Mouse (Mus musculus): ENCODE measurements around the gene Foxb1. TPM values are rescaled to one million over a fixed set of nuclear protein-coding genes. Genes with fewer than 3 reads are reported as not detected.

Foxb1 gene
- polyA plus RNA-seq, 1 experiment from 2014 or later: not detected

DNA sequence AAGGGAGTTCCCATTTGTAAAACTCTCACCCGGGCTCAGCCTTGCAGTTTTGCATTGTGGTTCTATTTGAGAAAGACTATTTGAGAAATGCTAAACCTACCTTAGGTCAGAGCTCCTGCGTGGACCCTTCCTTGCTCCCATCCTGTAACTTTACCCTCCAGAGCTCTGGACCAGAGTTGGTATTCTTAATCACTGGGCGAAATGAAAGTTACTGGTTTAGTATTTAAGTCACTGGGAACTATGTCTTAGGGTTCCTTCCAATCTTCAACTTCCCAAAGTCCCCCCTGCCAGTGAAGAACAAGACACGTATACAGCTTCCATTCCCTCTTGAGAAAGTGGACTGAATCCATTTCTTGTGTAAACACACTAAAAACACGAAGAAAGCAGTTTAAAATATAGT lies 5.6 kb downstream of the Foxb1 start:
- no peak overlapping the region for H3K27ac ChIP-seq
- H3K4me1 ChIP-seq: peaks cover 20% of the 10 kb centered on the region
- H3K4me3 ChIP-seq: no peak overlapping the region
- H3K27me3 ChIP-seq: peaks cover 74% of the 10 kb centered on the region
- H3K9me3 ChIP-seq: no peaks in the 10 kb centered on the region
- no peak overlapping the region for H3K4me2 ChIP-seq
- WGBS: 24% methylated on average over 5 of the region's 5 CpGs
- H3K9ac ChIP-seq: no peak overlapping the region
- no peaks in the 10 kb centered on the region for H3K36me3 ChIP-seq
- no peak for ATAC-seq (ENCODE audit: insufficient number of reproducible peaks, low FRiP score, low TSS enrichment, low read depth)

DNA sequence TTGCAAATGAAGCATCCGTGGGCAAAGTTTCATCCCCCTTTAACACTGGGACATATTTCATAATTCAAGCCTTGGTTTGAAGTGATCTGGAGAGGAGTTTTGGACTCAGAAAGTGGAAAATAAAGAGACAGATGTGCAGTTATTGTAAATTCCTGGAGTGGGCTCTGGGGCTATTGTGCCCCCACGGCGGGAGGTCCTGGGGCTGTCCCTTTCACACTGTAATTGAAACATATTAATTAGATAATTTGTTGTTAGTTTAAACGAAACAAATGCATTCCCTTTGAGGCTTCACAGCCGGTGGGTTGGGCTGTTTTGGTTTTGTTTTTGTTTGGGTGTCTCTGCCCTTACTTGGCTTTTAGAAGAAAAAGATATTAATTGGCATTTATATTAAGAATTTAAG lies 6.0 kb downstream of the Foxb1 start:
- Histone ChIP-seq H3K4me2 (no peak overlapping the region), H3K27me3 (peaks cover 69% of the 10 kb centered on the region), H3K9ac (no peak overlapping the region), H3K36me3 (no peaks in the 10 kb centered on the region), H3K27ac (no peak overlapping the region), H3K9me3 (no peaks in the 10 kb centered on the region), H3K4me1 (peaks cover 16% of the 10 kb centered on the region), H3K4me3 (no peak overlapping the region)
- ATAC-seq (ENCODE audit: insufficient number of reproducible peaks, low FRiP score, low TSS enrichment, low read depth): no peak
- WGBS: 6% methylated on average over 5 of the region's 5 CpGs

DNA sequence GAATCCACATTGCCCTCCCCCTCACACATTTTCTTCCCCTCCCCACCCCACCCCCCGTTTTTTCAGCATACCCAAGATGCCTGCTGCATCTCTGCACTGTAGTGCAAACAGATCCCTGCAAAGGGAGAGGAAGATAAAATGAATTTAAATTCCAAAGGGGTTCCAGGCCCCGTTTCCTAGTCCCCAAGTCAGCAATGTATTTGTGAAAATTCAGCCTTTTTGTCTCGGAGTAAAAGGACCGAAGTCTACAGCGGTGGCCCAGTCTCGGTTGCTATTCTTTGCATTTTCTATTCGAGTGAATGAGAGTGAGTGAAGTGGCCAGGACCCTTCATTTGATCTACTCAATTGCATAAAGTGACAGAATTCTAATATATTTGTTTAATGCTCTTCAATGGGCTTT lies 6.4 kb downstream of the Foxb1 start:
- ATAC-seq (ENCODE audit: insufficient number of reproducible peaks, low FRiP score, low TSS enrichment, low read depth): no peak
- Histone ChIP-seq H3K4me3 (no peak overlapping the region), H3K36me3 (no peaks in the 10 kb centered on the region), H3K9ac (no peak overlapping the region), H3K4me2 (no peak overlapping the region), H3K4me1 (peaks cover 12% of the 10 kb centered on the region), H3K27me3 (peaks cover 65% of the 10 kb centered on the region), H3K27ac (no peak overlapping the region), H3K9me3 (no peaks in the 10 kb centered on the region)
- 16% methylated on average over 7 of the region's 7 CpGs for WGBS

DNA sequence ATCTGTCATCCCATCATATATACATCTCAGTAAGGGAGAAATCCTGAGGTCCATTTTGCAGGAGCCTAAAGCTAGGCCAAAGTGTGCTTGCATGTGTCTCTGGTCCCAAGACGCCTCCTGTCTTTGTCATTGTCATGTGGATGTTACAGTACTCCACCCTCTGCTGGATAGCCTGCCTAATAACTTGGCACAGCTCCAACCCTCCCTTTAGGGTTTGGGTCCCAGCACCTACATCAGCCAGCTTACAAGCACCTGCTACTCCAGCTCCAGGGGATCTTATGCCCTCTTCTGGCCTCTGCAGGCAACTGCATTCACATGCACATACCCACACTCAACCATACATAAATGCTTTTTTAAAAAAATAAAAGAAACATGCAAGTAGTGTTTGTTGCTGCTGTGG lies 12.8 kb downstream of the Foxb1 start:
- H3K9ac ChIP-seq: no peak overlapping the region
- H3K4me2 ChIP-seq: no peak overlapping the region
- H3K4me1 ChIP-seq: no peaks in the 10 kb centered on the region
- no peak overlapping the region for H3K27ac ChIP-seq
- no peak for ATAC-seq (ENCODE audit: insufficient number of reproducible peaks, low FRiP score, low TSS enrichment, low read depth)
- H3K9me3 ChIP-seq: no peaks in the 10 kb centered on the region
- WGBS: 96% methylated on average over 1 of the region's 1 CpGs
- H3K27me3 ChIP-seq: peaks cover 5% of the 10 kb centered on the region; the same call in 1 of the 2 replicates
- no peak overlapping the region for H3K4me3 ChIP-seq
- no peaks in the 10 kb centered on the region for H3K36me3 ChIP-seq

DNA sequence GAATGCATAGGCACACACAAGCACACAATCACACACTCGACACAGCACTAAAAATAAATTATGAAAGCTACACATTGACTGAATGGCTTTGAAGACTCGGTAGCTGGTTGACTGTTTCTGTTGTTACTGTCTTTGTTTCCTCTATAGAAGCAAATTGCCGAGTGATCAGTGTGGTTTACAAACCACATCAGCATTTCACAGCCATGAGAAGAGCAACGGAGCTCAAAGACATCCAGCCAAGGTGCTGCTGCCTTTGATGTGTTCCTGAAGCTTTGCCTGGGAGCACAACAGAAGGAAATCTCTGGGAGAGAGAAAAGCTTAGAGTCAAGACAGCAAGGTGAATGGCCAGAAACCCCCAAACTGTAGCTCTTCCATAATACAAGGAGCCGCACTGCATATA lies 32.0 kb downstream of the Foxb1 start:
- ATAC-seq (ENCODE audit: insufficient number of reproducible peaks, low FRiP score, low TSS enrichment, low read depth): no peak

DNA sequence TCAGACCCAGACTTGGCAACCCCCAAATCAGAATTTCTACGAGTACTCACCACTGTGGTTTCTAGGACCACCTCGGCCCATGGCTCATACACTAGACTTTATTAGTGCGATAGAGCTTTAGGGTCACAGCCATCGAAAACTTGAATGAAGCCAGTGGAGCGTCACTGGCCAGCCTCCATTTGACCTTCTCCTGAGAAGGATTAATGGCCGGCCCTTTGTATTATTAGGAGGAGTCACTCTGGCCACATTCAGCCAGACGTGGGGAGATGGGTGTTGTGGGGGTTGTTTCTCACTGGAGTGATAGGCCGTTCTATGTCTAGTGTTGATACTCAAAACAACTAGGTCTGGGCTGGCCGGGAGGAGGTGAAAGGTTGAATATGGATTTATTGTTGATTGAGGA lies 42.3 kb downstream of the Foxb1 start:
- no peak overlapping the region for H3K4me3 ChIP-seq
- H3K4me1 ChIP-seq: no peaks in the 10 kb centered on the region
- H3K4me2 ChIP-seq: no peak overlapping the region
- H3K9ac ChIP-seq: no peak overlapping the region
- WGBS: 81% methylated on average over 9 of the region's 9 CpGs
- H3K36me3 ChIP-seq: no peaks in the 10 kb centered on the region
- H3K27me3 ChIP-seq: no peaks in the 10 kb centered on the region
- no peak overlapping the region for H3K27ac ChIP-seq
- no peak for ATAC-seq (ENCODE audit: insufficient number of reproducible peaks, low FRiP score, low TSS enrichment, low read depth)
- no peaks in the 10 kb centered on the region for H3K9me3 ChIP-seq

More for the DNA sequence above, 32.0 kb downstream of the Foxb1 start:
- no peak overlapping the region for H3K27ac ChIP-seq
- no peaks in the 10 kb centered on the region for H3K36me3 ChIP-seq
- no peaks in the 10 kb centered on the region for H3K9me3 ChIP-seq
- no peak overlapping the region for H3K9ac ChIP-seq
- WGBS: 36% methylated on average over 5 of the region's 5 CpGs
- H3K4me1 ChIP-seq: no peaks in the 10 kb centered on the region
- H3K4me2 ChIP-seq: no peak overlapping the region
- H3K4me3 ChIP-seq: no peak overlapping the region
- no peaks in the 10 kb centered on the region for H3K27me3 ChIP-seq

DNA sequence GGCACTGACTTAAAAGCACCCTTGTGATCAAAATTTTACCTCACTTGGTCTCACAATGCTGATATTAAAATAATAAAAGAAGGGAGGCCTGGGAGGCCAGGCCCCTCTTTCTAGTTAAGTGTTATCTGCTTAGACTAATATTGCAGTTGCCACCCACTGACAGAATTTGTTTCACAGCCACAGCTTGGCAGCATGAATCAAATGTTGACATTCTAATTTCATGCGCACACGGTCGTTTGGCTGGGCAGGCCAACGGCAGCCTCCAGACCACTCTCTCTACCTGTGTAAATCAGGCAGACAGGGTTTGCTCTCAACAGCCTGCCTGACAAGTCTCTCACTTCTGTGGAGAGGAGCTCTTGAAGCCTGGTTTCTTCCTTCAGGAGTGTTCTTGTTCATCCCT lies 44.4 kb downstream of the Foxb1 start:
- no peak overlapping the region for H3K9ac ChIP-seq
- no peaks in the 10 kb centered on the region for H3K9me3 ChIP-seq
- H3K27ac ChIP-seq: no peak overlapping the region
- WGBS: 20% methylated on average over 4 of the region's 4 CpGs
- 0 out of 2 replicates have a peak, but pooled peaks cover 7% of the 10 kb centered on the region for H3K4me1 ChIP-seq
- no peak overlapping the region for H3K4me3 ChIP-seq
- no peaks in the 10 kb centered on the region for H3K36me3 ChIP-seq
- no peaks in the 10 kb centered on the region for H3K27me3 ChIP-seq
- H3K4me2 ChIP-seq: no peak overlapping the region
- ATAC-seq (ENCODE audit: insufficient number of reproducible peaks, low FRiP score, low TSS enrichment, low read depth): no peak

DNA sequence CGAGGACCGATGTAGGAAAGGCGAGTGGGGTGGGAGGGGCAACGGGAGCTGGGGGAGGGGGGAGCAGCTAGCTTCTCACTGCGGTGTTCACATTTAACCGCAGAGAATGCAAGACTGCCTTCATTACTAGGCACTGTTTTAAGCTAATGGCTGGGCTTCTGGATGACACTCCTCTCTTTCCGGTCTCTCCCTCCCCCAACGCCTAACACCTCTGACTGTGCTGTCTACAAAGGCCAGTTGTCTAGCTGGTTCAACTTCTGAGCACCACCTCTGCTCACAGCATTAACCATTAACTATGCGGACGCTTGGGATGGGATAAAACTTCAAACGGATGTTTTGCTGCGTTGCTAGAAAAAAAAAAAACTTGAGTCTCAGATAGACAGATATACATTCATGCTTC lies 45.3 kb downstream of the Foxb1 start:
- 13% methylated on average over 12 of the region's 12 CpGs for WGBS
- no peak for ATAC-seq (ENCODE audit: insufficient number of reproducible peaks, low FRiP score, low TSS enrichment, low read depth)
- Histone ChIP-seq H3K9ac (no peak overlapping the region), H3K4me2 (no peak overlapping the region), H3K27ac (no peak overlapping the region), H3K4me3 (no peak overlapping the region), H3K4me1 (0 out of 2 replicates have a peak, but pooled peaks cover 7% of the 10 kb centered on the region), H3K36me3 (no peaks in the 10 kb centered on the region), H3K27me3 (no peaks in the 10 kb centered on the region), H3K9me3 (no peaks in the 10 kb centered on the region)

DNA sequence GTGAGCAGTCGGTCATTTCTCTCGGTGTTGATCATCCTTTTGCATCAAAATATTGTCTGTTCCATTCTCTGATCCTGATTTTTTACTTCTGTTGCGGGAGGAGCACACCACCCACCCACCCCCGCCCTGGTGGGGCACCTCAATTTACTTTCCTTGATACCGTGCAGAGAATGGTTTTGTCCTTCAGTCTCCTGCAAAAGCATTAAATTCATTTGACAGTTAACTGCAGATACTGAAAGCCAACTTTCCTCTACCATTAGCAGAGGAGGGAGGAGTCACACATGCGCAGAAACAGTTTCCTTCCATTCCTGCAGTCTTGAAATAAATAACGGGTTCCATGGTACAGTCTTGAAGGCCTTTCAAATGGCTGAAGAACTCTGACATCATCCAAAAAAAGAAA lies 46.4 kb downstream of the Foxb1 start:
- Histone ChIP-seq H3K9me3 (no peaks in the 10 kb centered on the region), H3K4me1 (0 out of 2 replicates have a peak, but pooled peaks cover 7% of the 10 kb centered on the region), H3K4me2 (no peak overlapping the region), H3K27ac (no peak overlapping the region), H3K36me3 (no peaks in the 10 kb centered on the region), H3K27me3 (no peaks in the 10 kb centered on the region), H3K9ac (no peak overlapping the region), H3K4me3 (no peak overlapping the region)
- WGBS: 66% methylated on average over 7 of the region's 7 CpGs
- ATAC-seq (ENCODE audit: insufficient number of reproducible peaks, low FRiP score, low TSS enrichment, low read depth): no peak

DNA sequence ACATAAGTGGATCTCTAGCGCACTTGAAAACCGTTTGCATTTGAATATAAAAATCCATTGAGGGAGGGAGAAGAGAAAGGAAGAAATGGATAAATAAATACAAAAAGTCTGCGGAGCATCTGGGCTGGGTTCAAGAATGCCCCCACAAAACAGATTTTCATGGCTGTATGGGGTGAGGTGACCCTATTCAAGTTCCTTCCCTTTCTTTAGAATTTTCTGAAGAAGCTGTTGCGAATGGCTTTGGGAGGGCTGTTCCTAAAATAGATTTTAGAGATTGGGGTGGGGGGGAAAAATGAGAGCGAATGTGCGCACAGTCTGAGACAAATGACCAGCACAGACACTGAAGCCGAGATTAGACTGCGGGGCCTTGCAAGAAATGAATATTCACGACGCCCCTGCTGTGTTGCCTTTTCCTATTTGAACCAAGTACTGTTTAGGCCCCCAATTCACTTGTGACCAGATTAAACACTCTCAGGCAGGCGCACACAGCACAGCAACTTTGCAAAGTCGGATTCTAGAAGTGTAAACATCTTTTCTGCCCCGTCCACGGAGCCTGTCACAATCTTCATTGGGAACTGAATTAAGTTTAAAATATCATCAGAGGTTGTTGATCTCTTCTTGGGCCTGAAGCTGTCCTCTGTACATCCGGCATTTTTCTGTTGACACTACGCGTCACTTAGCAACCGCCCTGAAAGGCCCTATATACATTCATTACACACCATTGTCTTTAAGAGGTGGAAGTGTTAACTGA lies 47.0 kb downstream of the Foxb1 start:
- no peaks in the 10 kb centered on the region for H3K9me3 ChIP-seq
- ATAC-seq (ENCODE audit: insufficient number of reproducible peaks, low FRiP score, low TSS enrichment, low read depth): no peak

DNA sequence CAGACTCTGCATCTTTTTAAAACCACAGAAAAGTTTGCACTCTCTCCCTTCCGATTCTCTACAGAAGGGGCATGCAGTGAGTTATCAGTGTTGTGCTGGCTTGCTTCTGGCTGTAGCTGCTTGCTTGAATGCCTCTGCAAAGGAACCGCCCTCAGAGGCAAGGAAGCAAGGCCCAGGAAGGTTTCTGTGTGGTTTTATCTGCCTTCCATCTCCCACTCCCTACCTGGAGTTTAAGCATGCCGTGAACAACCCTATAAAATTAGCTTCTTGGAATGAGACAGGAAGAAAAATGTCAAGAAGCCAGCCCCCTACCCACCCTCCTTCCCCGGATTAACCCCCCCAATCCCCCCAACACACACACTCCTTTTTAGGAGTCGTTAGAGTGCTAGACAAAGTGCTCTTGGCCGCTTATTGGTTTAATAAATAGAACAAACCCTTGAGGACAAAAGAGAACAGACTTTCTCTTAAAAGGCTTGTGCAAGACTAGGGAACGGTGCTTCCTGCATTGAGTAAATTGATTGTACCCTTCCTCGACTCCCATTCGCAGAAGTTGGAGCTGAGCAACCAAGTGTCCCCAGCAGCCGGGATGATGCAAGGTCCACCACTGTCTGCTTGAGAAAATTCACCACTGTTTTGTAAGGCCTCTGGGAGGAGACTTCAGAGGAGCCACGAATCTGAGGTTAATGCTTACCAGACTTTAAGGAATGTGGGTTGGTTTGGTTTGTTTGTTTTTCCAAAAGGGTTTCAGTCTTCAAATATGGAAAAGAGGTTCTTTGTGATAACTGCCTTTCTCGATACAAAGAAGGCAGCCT lies 47.8 kb downstream of the Foxb1 start:
- ATAC-seq (ENCODE audit: insufficient number of reproducible peaks, low FRiP score, low TSS enrichment, low read depth): no peak
- no peak overlapping the region for H3K4me2 ChIP-seq
- H3K36me3 ChIP-seq: no peaks in the 10 kb centered on the region
- no peak overlapping the region for H3K9ac ChIP-seq
- no peaks in the 10 kb centered on the region for H3K9me3 ChIP-seq
- H3K4me3 ChIP-seq: no peak overlapping the region
- no peaks in the 10 kb centered on the region for H3K27me3 ChIP-seq
- H3K27ac ChIP-seq: no peak overlapping the region
- H3K4me1 ChIP-seq: 0 out of 2 replicates have a peak, but pooled peaks cover 7% of the 10 kb centered on the region
- WGBS: 23% methylated on average over 12 of the region's 12 CpGs

More for the DNA sequence above, 47.0 kb downstream of the Foxb1 start:
- Histone ChIP-seq H3K4me1 (0 out of 2 replicates have a peak, but pooled peaks cover 7% of the 10 kb centered on the region), H3K4me3 (no peak overlapping the region), H3K36me3 (no peaks in the 10 kb centered on the region), H3K9ac (no peak overlapping the region), H3K27ac (no peak overlapping the region), H3K27me3 (no peaks in the 10 kb centered on the region), H3K4me2 (no peak overlapping the region)
- 70% methylated on average over 18 of the region's 18 CpGs for WGBS
